Mouse (Mus musculus) heart, adult 2 months (tissue): ENCODE measurements at regions not wholly inside any gene's neighbourhood (a gene's known extent, or its start where the extent isn't known, plus 50 kb on each side); places are given as distances from the start of the nearest gene placed in this dataset.

ENCODE experiments used
- CTCF ChIP-seq: fragments of 200-600 bp; IDR thresholded peaks from 2 replicates; pipeline ENCODE4 v1.8.1; 2022; ENCODE audit warnings: antibody characterized with exemption, mild to moderate bottlenecking, moderate library complexity
- POLR2A ChIP-seq: fragments of 200-500 bp; IDR thresholded peaks from 2 replicates; pipeline ENCODE4 v1.6.1; 2011; ENCODE audit warnings: mild to moderate bottlenecking, low read depth, low read length, control low read depth; ENCODE audit not compliant: insufficient read depth

- TF ChIP-seq CTCF (no peak), POLR2A (no peak)
Observed at GRCm38 (mm10) chr5:118465991-118466750, 94.3 kb upstream of the Med13l start.
